Mouse (Mus musculus): Measurements from ENCODE around the gene Ints7.

DNA sequence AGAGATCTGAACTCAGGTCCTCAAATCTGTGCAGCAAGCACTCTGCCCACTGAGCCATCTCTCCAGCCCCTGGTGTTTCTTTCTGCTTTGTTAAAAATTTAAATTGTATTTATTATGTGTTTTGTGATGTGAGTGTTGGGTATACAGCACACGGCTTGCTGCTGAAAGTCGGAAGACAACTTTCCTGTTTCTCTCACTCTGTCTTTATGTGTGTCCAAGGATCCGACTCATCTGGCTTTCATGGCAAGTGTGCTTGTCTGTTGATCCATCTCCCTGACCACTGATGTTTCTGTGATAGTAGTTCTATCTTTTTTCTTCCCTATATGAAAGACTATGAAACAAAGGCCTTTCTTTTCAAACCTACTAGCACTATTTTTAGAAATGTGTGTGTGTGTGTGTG lies 65.4 kb downstream of the Ints7 start:
- TF ChIP-seq CTCF (IDR thresholded peaks at IDR 0.05; ENCODE audit: borderline replicate concordance, insufficient read depth, low read length), result no peak
- no peak for TF ChIP-seq POLR2A (IDR thresholded peaks at IDR 0.05; ENCODE audit: low read depth, low read length)

Measured in embryonic fibroblast, embryonic 13.5 days (primary cell).